Mouse (Mus musculus) liver, embryonic 14.5 days (tissue): ENCODE data around the gene Sdhaf4. TPM values are rescaled to one million over a fixed set of nuclear protein-coding genes. Genes with fewer than 3 reads are reported as not detected.
A peak's percentile ranks its signal among the peaks of the same experiment; 100 is the strongest.

Experiments
- ATAC-seq: fragments of 200-750 bp; cut with Nextera tagmentation; 2 replicates; pipeline ENCODE4 v1.8.0; 2017; ENCODE audit warnings: moderate number of reproducible peaks, mild to moderate bottlenecking, moderate library complexity; ENCODE audit not compliant: insufficient read depth
- DNase-seq, 3 experiments: peaks; one replicate each; pipeline ENCODE4 v3.0.0-alpha.2; 2012 to 2013; ENCODE audit warnings: low read depth in 3 of 3, low spot score in 3 of 3
- H3K27ac ChIP-seq: fragments of 300-500 bp; sonication (generic); 2 replicates; pipeline ENCODE4 v1.5.1; 2014; ENCODE audit warnings: moderate library complexity, mild to moderate bottlenecking, control low read depth, inconsistent platforms
- H3K27me3 ChIP-seq: fragments of 300-500 bp; sonication (generic); 2 replicates; pipeline ENCODE4 v1.6.1; 2014; ENCODE audit warnings: mild to moderate bottlenecking, low read length, moderate library complexity; ENCODE audit not compliant: control insufficient read depth, insufficient read depth
- H3K36me3 ChIP-seq: fragments of 300-500 bp; sonication (generic); replicated peaks from 2 replicates; pipeline ENCODE4 v1.6.1; 2014; ENCODE audit warnings: low read depth; ENCODE audit not compliant: control insufficient read depth, insufficient read depth
- H3K4me1 ChIP-seq, 2 experiments: fragments of 200-500 bp in 1 of 2; fragments of 300-500 bp in 1 of 2; sonication (generic) in 1 of 2; replicated peaks; 2 replicates each; pipeline ENCODE4 v1.6.1; 2012 to 2014; ENCODE audit warnings: antibody characterized with exemption in 1 of 2, inconsistent platforms in 1 of 2, low read length in 1 of 2; ENCODE audit not compliant: control insufficient read depth in 2 of 2, insufficient read depth in 2 of 2
- H3K4me2 ChIP-seq: fragments of 300-500 bp; sonication (generic); 2 replicates; pipeline ENCODE4 v1.6.1; 2014; ENCODE audit warnings: low read depth, mild to moderate bottlenecking, control low read depth, moderate library complexity
- H3K4me3 ChIP-seq, 2 experiments: fragments of 200-500 bp in 1 of 2; fragments of 300-500 bp in 1 of 2; sonication (generic) in 1 of 2; 2 replicates each; pipeline ENCODE4 v1.5.1; 2012 to 2014; ENCODE audit warnings: low read depth in 2 of 2, low read length in 2 of 2, mild to moderate bottlenecking in 2 of 2, control low read depth in 1 of 2, inconsistent platforms in 1 of 2, moderate library complexity in 1 of 2; ENCODE audit not compliant: insufficient read depth in 1 of 2
- H3K9ac ChIP-seq: fragments of 300-500 bp; sonication (generic); replicated peaks from 2 replicates; pipeline ENCODE4 v1.6.1; 2014; ENCODE audit warnings: mild to moderate bottlenecking, control low read depth, moderate library complexity
- H3K9me3 ChIP-seq: fragments of 300-500 bp; sonication (generic); 2 replicates; pipeline ENCODE4 v1.6.1; 2016; ENCODE audit warnings: low read length, mixed read lengths; ENCODE audit not compliant: control insufficient read depth
- CTCF ChIP-seq: IDR thresholded peaks from 2 replicates; pipeline ENCODE4 v1.5.1; 2016; ENCODE audit warnings: antibody characterized with exemption, low read depth, control low read depth
- EP300 ChIP-seq: IDR thresholded peaks from 2 replicates; pipeline ENCODE4 v1.6.1; 2016; ENCODE audit warnings: antibody characterized with exemption, low read depth
- WGBS: fragments of 180-500 bp; shearing (Covaris S2); extraction: QIAGEN DNeasy Blood & Tissue Kit; methylation state at CpG from one replicate; pipeline ENCODE4 v1.1.7; 2014; ENCODE audit not compliant: insufficient replicate concordance; 5-methylcytosine and 5-hydroxymethylcytosine counted together
- polyA plus RNA-seq, 2 experiments: library from polyadenylated mRNA; depleted of rRNA in 1 of 2; stranded (reverse) in 1 of 2; unstranded in 1 of 2; fragments of >200 nt; fragmentation: Nextera tagmentation in 1 of 2; extraction: Ambion mirVana in 1 of 2; gene quantifications; 2 replicates each; pipeline versions ENCODE4 v1.2.1 to v1.2.3; 2012 to 2014

Gene Sdhaf4
- polyA plus RNA-seq, 2 experiments, result 13.3 to 39.9 TPM

DNA sequence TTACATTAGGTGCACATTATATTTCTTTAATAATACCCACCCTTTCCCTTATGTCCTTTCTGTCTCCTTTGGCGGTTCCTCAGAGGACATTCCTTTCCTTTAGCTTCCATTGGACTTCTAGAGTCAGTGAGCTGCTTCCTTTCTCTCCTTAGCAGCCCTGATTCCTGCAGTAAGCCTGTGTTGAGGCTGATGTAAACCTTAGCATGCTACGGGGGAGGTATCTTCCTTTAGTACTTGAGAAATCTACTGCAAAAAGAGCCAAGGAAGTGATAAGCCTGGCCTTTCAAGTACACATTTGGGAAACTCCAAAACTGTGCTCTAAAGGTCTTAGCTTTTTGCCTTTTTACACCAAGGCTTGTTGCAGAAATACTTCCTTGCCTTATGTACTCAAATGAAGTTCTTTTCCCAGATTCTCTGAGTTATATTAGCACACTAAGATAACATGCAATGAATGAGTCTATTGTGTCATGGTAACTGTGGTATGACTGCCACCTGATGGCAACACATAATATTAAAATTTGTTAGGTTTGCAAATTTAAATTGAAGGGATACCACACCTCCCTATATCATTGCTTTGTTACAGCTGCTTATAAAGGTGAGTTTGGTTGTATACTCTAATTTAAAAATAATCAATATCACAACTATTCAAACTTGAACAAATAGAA lies 28.4 kb upstream of the Sdhaf4 start:
- Histone ChIP-seq H3K4me1 (no peaks in the 10 kb centered on the region), H3K27me3 (no peaks in the 10 kb centered on the region), H3K27ac (no peak overlapping the region), H3K4me2 (no peak overlapping the region), H3K4me3 (no peak overlapping the region), H3K36me3 (no peaks in the 10 kb centered on the region), H3K9me3 (no peaks in the 10 kb centered on the region), H3K9ac (no peak overlapping the region)
- ATAC-seq, result no peak
- TF ChIP-seq CTCF (peak; percentile 22; the same call in 1 of the 2 replicates), EP300 (no peak)
- 65% methylated on average over 2 of the region's 2 CpGs for WGBS
- no peak for DNase-seq

GRCm38 (mm10) chr1:24010821-24011220 lies 5.4 kb upstream of the Sdhaf4 start:
- Histone ChIP-seq H3K36me3 (no peaks in the 10 kb centered on the region), H3K9ac (no peak overlapping the region), H3K4me3 (no peak overlapping the region), H3K27ac (no peak overlapping the region), H3K4me1 (no peaks in the 10 kb centered on the region), H3K27me3 (no peaks in the 10 kb centered on the region), H3K4me2 (no peak overlapping the region), H3K9me3 (no peaks in the 10 kb centered on the region)
- no peak for ATAC-seq
- WGBS, result 68% methylated on average over 6 of the region's 6 CpGs
- no peak for DNase-seq
- TF ChIP-seq EP300 (no peak), CTCF (no peak)

DNA sequence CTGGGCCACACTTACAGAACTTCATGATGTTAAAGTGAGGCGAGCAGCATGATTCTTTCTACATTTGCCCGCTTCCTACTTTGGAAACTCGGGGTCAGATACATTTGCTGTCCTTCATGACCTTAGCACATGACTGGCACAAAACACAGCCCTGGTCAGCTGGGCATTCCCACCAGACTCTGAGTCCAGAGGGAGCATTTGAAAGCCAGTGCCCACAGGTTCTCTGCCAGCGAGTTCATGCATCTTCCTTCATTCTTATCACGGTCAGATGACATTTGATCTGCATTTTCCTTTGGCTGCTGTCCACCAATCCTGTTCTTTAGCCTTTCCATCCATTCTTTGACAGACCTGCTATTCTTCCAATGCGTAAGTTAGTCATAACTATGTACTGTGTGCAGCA lies 4.6 kb upstream of the Sdhaf4 start:
- WGBS, result 60% methylated on average over 6 of the region's 6 CpGs
- no peaks in the 10 kb centered on the region for H3K4me1 ChIP-seq

GRCm38 (mm10) chr1:24007621-24008020 lies 2.2 kb upstream of the Sdhaf4 start:
- Histone ChIP-seq H3K27me3 (no peaks in the 10 kb centered on the region), H3K27ac (no peak overlapping the region), H3K36me3 (no peaks in the 10 kb centered on the region), H3K4me2 (no peak overlapping the region), H3K4me3 (no peak overlapping the region), H3K4me1 (peaks cover 0 to 4% of the 10 kb centered on the region in 2 experiments; a peak in 2 of 4 replicates), H3K9ac (no peak overlapping the region), H3K9me3 (no peaks in the 10 kb centered on the region)
- 74% methylated on average over 8 of the region's 8 CpGs for WGBS
- ATAC-seq (no peak), DNase-seq (no peak)
- no peak for TF ChIP-seq CTCF
- TF ChIP-seq EP300, result no peak

More for the DNA sequence above, 4.6 kb upstream of the Sdhaf4 start:
- Histone ChIP-seq H3K27ac (no peak overlapping the region), H3K36me3 (no peaks in the 10 kb centered on the region), H3K9ac (no peak overlapping the region), H3K4me2 (no peak overlapping the region), H3K9me3 (no peaks in the 10 kb centered on the region), H3K4me3 (no peak overlapping the region), H3K27me3 (no peaks in the 10 kb centered on the region)
- TF ChIP-seq CTCF (no peak), EP300 (no peak)
- DNase-seq (no peak), ATAC-seq (no peak)

DNA sequence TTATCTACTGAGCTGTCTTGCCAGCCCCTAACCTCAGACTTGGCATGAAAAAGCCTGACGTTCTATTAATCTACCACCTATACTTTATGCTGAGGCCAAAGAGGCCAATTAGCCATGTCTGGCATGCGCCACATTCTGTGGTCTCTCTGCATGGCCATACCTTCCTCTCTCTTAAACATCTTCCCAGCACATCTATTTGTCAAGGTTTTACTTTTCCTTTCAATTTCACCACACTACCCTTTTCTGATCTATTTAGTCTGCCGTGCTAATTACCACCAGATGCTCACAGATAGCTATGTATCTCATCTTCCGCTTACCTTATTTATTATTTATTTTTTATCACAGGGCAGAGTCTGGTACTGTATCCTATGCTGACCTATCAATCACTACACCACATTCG lies 6.1 kb downstream of the Sdhaf4 start:
- Histone ChIP-seq H3K4me2 (no peak overlapping the region), H3K4me3 (no peak overlapping the region), H3K36me3 (no peaks in the 10 kb centered on the region), H3K4me1 (peaks cover 0 to 18% of the 10 kb centered on the region in 2 experiments; a peak in 3 of 4 replicates), H3K27me3 (no peaks in the 10 kb centered on the region), H3K9me3 (no peaks in the 10 kb centered on the region), H3K27ac (no peak overlapping the region), H3K9ac (no peak overlapping the region)
- 73% methylated on average over 5 of the region's 5 CpGs for WGBS
- no peak for DNase-seq
- ATAC-seq, result no peak
- no peak for TF ChIP-seq EP300
